Mouse (Mus musculus): ENCODE measurements around the gene Dgkz. TPM values are rescaled to one million over a fixed set of nuclear protein-coding genes. Genes with fewer than 3 reads are reported as not detected.

Dgkz gene
- polyA plus RNA-seq, 1 experiment from 2014 or later: 85.9 TPM

GRCm38 (mm10) chr2:91926949-91927348, 48.7 kb downstream of the Dgkz start, which contains the start of gene Chrm4:
Chrm4 (plus strand) TSS chr2:91927249.
- no peak within 1 kb of the TSS for H3K27ac ChIP-seq (ENCODE audit: low read depth, low read length)
- H3K4me3 ChIP-seq (ENCODE audit: low read depth, low read length): peak within 1 kb of the TSS; percentile 20; the same call in 1 of the 2 replicates
- 91% methylated on average over 3 of the region's 3 CpGs for WGBS
- ATAC-seq (replicated peaks; ENCODE audit: low FRiP score) (no peak), DNase-seq (ENCODE audit: low spot score) (no peak)
- no peaks in the 10 kb centered on the region for H3K36me3 ChIP-seq (ENCODE audit: control insufficient read depth, insufficient read depth, low read length)
- no peaks in the 10 kb centered on the region for H3K9me3 ChIP-seq (ENCODE audit: control insufficient read depth, low read length)
- H3K4me1 ChIP-seq (replicated peaks; ENCODE audit: control insufficient read depth, insufficient read depth, low read length): peaks cover 49% of the 10 kb centered on the region
- H3K27me3 ChIP-seq (replicated peaks; ENCODE audit: control insufficient read depth, insufficient read depth, low read length): peaks cover 30% of the 10 kb centered on the region
- peak within 1 kb of the TSS; percentile 58 for H3K4me2 ChIP-seq
- no peak within 1 kb of the TSS for H3K9ac ChIP-seq (ENCODE audit: low read depth, low read length)

GRCm38 (mm10) chr2:91925442-91925841, 50.2 kb downstream of the Dgkz start:
- Histone ChIP-seq H3K4me3 (ENCODE audit: low read depth, low read length) (no peak overlapping the region), H3K27ac (ENCODE audit: low read depth, low read length) (no peak overlapping the region), H3K4me2 (no peak overlapping the region), H3K9ac (ENCODE audit: low read depth, low read length) (no peak overlapping the region), H3K9me3 (ENCODE audit: control insufficient read depth, low read length) (no peaks in the 10 kb centered on the region), H3K36me3 (ENCODE audit: control insufficient read depth, insufficient read depth, low read length) (no peaks in the 10 kb centered on the region), H3K4me1 (replicated peaks; ENCODE audit: control insufficient read depth, insufficient read depth, low read length) (peaks cover 46% of the 10 kb centered on the region), H3K27me3 (replicated peaks; ENCODE audit: control insufficient read depth, insufficient read depth, low read length) (peaks cover 44% of the 10 kb centered on the region)
- WGBS: 81% methylated on average over 15 of the region's 15 CpGs
- DNase-seq (ENCODE audit: low spot score) (peak; percentile 32), ATAC-seq (replicated peaks; ENCODE audit: low FRiP score) (no peak)

- H3K27ac ChIP-seq (ENCODE audit: low read depth, low read length): no peak overlapping the region
- WGBS: 67% methylated on average over 1 of the region's 1 CpGs
- peaks cover 44% of the 10 kb centered on the region for H3K4me1 ChIP-seq (replicated peaks; ENCODE audit: control insufficient read depth, insufficient read depth, low read length)
- H3K9ac ChIP-seq (ENCODE audit: low read depth, low read length): no peak overlapping the region
- DNase-seq (ENCODE audit: low spot score) (no peak), ATAC-seq (replicated peaks; ENCODE audit: low FRiP score) (no peak)
- no peaks in the 10 kb centered on the region for H3K9me3 ChIP-seq (ENCODE audit: control insufficient read depth, low read length)
- H3K4me2 ChIP-seq: no peak overlapping the region
- no peaks in the 10 kb centered on the region for H3K36me3 ChIP-seq (ENCODE audit: control insufficient read depth, insufficient read depth, low read length)
- no peak overlapping the region for H3K4me3 ChIP-seq (ENCODE audit: low read depth, low read length)
- peaks cover 44% of the 10 kb centered on the region for H3K27me3 ChIP-seq (replicated peaks; ENCODE audit: control insufficient read depth, insufficient read depth, low read length)
These were observed 50.9 kb downstream of the Dgkz start for GRCm38 (mm10) chr2:91924726-91925125.

GRCm38 (mm10) chr2:91923415-91924337, 52.0 kb downstream of the Dgkz start:
- DNase-seq (ENCODE audit: low spot score): peak; percentile 77
- peaks cover 39% of the 10 kb centered on the region for H3K4me1 ChIP-seq (replicated peaks; ENCODE audit: control insufficient read depth, insufficient read depth, low read length)
- peak; percentile 46 for ATAC-seq (replicated peaks; ENCODE audit: low FRiP score)
- H3K4me3 ChIP-seq (ENCODE audit: low read depth, low read length): peak overlapping the region; percentile 60
- H3K27ac ChIP-seq (ENCODE audit: low read depth, low read length): no peak overlapping the region
- H3K9me3 ChIP-seq (ENCODE audit: control insufficient read depth, low read length): no peaks in the 10 kb centered on the region
- no peak overlapping the region for H3K9ac ChIP-seq (ENCODE audit: low read depth, low read length)
- 4% methylated on average over 54 of the region's 54 CpGs for WGBS
- H3K27me3 ChIP-seq (replicated peaks; ENCODE audit: control insufficient read depth, insufficient read depth, low read length): peaks cover 44% of the 10 kb centered on the region
- H3K36me3 ChIP-seq (ENCODE audit: control insufficient read depth, insufficient read depth, low read length): 0 out of 2 replicates have a peak, but pooled peaks cover 1% of the 10 kb centered on the region
- H3K4me2 ChIP-seq: peak overlapping the region; percentile 90

GRCm38 (mm10) chr2:91922586-91923414, 52.9 kb downstream of the Dgkz start:
- DNase-seq (ENCODE audit: low spot score): peak; percentile 51
- Histone ChIP-seq H3K4me1 (replicated peaks; ENCODE audit: control insufficient read depth, insufficient read depth, low read length) (peaks cover 33% of the 10 kb centered on the region), H3K9ac (ENCODE audit: low read depth, low read length) (no peak overlapping the region), H3K27ac (ENCODE audit: low read depth, low read length) (no peak overlapping the region), H3K4me3 (ENCODE audit: low read depth, low read length) (peak overlapping the region; percentile 60), H3K9me3 (ENCODE audit: control insufficient read depth, low read length) (no peaks in the 10 kb centered on the region), H3K27me3 (replicated peaks; ENCODE audit: control insufficient read depth, insufficient read depth, low read length) (peaks cover 44% of the 10 kb centered on the region), H3K36me3 (ENCODE audit: control insufficient read depth, insufficient read depth, low read length) (peaks cover 9% of the 10 kb centered on the region; the same call in 1 of the 2 replicates), H3K4me2 (peak overlapping the region; percentile 90)
- ATAC-seq (replicated peaks; ENCODE audit: low FRiP score): no peak
- 4% methylated on average over 36 of the region's 37 CpGs for WGBS

- no peaks in the 10 kb centered on the region for H3K9me3 ChIP-seq (ENCODE audit: control insufficient read depth, low read length)
- H3K4me1 ChIP-seq (replicated peaks; ENCODE audit: control insufficient read depth, insufficient read depth, low read length): peaks cover 33% of the 10 kb centered on the region
- WGBS: 1% methylated on average over 64 of the region's 64 CpGs
- H3K4me2 ChIP-seq: peak overlapping the region; percentile 90
- DNase-seq (ENCODE audit: low spot score) (peak; percentile 77), ATAC-seq (replicated peaks; ENCODE audit: low FRiP score) (peak; percentile 50)
- H3K27ac ChIP-seq (ENCODE audit: low read depth, low read length): no peak overlapping the region
- H3K27me3 ChIP-seq (replicated peaks; ENCODE audit: control insufficient read depth, insufficient read depth, low read length): peaks cover 44% of the 10 kb centered on the region
- peaks cover 16% of the 10 kb centered on the region; the same call in 1 of the 2 replicates for H3K36me3 ChIP-seq (ENCODE audit: control insufficient read depth, insufficient read depth, low read length)
- H3K4me3 ChIP-seq (ENCODE audit: low read depth, low read length): peak overlapping the region; percentile 60
- H3K9ac ChIP-seq (ENCODE audit: low read depth, low read length): no peak overlapping the region
These were observed 53.7 kb downstream of the Dgkz start for GRCm38 (mm10) chr2:91921790-91922570.

GRCm38 (mm10) chr2:91921181-91921789, 54.4 kb downstream of the Dgkz start:
- H3K4me2 ChIP-seq: peak overlapping the region; percentile 90
- peaks cover 16% of the 10 kb centered on the region; the same call in 1 of the 2 replicates for H3K36me3 ChIP-seq (ENCODE audit: control insufficient read depth, insufficient read depth, low read length)
- WGBS: 6% methylated on average over 31 of the region's 31 CpGs
- H3K27ac ChIP-seq (ENCODE audit: low read depth, low read length): no peak overlapping the region
- peaks cover 44% of the 10 kb centered on the region for H3K27me3 ChIP-seq (replicated peaks; ENCODE audit: control insufficient read depth, insufficient read depth, low read length)
- peak overlapping the region; percentile 60 for H3K4me3 ChIP-seq (ENCODE audit: low read depth, low read length)
- H3K4me1 ChIP-seq (replicated peaks; ENCODE audit: control insufficient read depth, insufficient read depth, low read length): peaks cover 37% of the 10 kb centered on the region
- no peak for ATAC-seq (replicated peaks; ENCODE audit: low FRiP score)
- DNase-seq (ENCODE audit: low spot score): peak; percentile 75
- H3K9me3 ChIP-seq (ENCODE audit: control insufficient read depth, low read length): no peaks in the 10 kb centered on the region
- no peak overlapping the region for H3K9ac ChIP-seq (ENCODE audit: low read depth, low read length)
